Mouse (Mus musculus) limb, embryonic 11.5 days (tissue): ENCODE results near the gene Anxa2. TPM values are rescaled to one million over a fixed set of nuclear protein-coding genes. Genes with fewer than 3 reads are reported as not detected.
A peak's percentile ranks its signal among the peaks of the same experiment; 100 is the strongest.

Source experiments
- ATAC-seq: fragments of 200-750 bp; cut with Nextera tagmentation; 2 replicates; pipeline ENCODE4 v1.8.0; 2017; ENCODE audit warnings: low read depth; ENCODE audit not compliant: insufficient number of reproducible peaks, low FRiP score, low TSS enrichment
- DNase-seq: peaks from one replicate; pipeline ENCODE4 v3.0.0-alpha.2; 2015; ENCODE audit warnings: low spot score
- H3K27ac ChIP-seq: fragments of 300-500 bp; sonication (generic); replicated peaks from 2 replicates; pipeline ENCODE4 v1.5.1; 2014; ENCODE audit warnings: low read depth, mild to moderate bottlenecking, low read length
- H3K27me3 ChIP-seq: fragments of 300-500 bp; sonication (generic); 2 replicates; pipeline ENCODE4 v1.6.1; 2014; ENCODE audit warnings: mild to moderate bottlenecking, low read length, mixed read lengths; ENCODE audit not compliant: control insufficient read depth, insufficient read depth
- H3K36me3 ChIP-seq: fragments of 300-500 bp; sonication (generic); 2 replicates; pipeline ENCODE4 v1.6.1; 2014; ENCODE audit warnings: mild to moderate bottlenecking, low read length, moderate library complexity, mixed read lengths; ENCODE audit not compliant: control insufficient read depth, insufficient read depth
- H3K4me1 ChIP-seq: fragments of 300-500 bp; sonication (generic); 2 replicates; pipeline ENCODE4 v1.6.1; 2014; ENCODE audit warnings: low read length, mixed read lengths; ENCODE audit not compliant: control insufficient read depth, insufficient read depth
- H3K4me2 ChIP-seq: fragments of 300-500 bp; sonication (generic); 2 replicates; pipeline ENCODE4 v1.6.1; 2014; ENCODE audit warnings: low read depth, mild to moderate bottlenecking, moderate library complexity; ENCODE audit not compliant: severe bottlenecking
- H3K4me3 ChIP-seq: fragments of 300-500 bp; sonication (generic); 2 replicates; pipeline ENCODE4 v1.5.1; 2014; ENCODE audit warnings: low read depth, low read length
- H3K9ac ChIP-seq: fragments of 300-500 bp; sonication (generic); 2 replicates; pipeline ENCODE4 v1.6.1; 2014; ENCODE audit warnings: mild to moderate bottlenecking, low read length
- H3K9me3 ChIP-seq: fragments of 300-500 bp; sonication (generic); 2 replicates; pipeline ENCODE4 v1.6.1; 2016; ENCODE audit warnings: low read length; ENCODE audit not compliant: control insufficient read depth
- WGBS: fragments of 180-500 bp; shearing (Covaris S2); extraction: QIAGEN DNeasy Blood & Tissue Kit; methylation state at CpG from one replicate; pipeline ENCODE4 v1.1.7; 2014; 5-methylcytosine and 5-hydroxymethylcytosine counted together
- microRNA-seq: library from miRNA; unstranded; fragments of <30 nt; microRNA quantifications from one replicate; pipeline ENCODE4, GENCODE M21; 2016
- polyA plus RNA-seq: library from polyadenylated mRNA; unstranded; fragments of >200 nt; fragmentation: Nextera tagmentation; extraction: Ambion mirVana; gene quantifications from 2 replicates; pipeline ENCODE4 v1.2.1, GENCODE M21; 2014

The Anxa2 gene
- polyA plus RNA-seq, 1 experiment from 2014 or later: 153 TPM

GRCm38 (mm10) chr9:69508016-69508415, 54.6 kb downstream of the Anxa2 start:
- no peak overlapping the region for H3K4me2 ChIP-seq
- H3K9ac ChIP-seq: no peak overlapping the region
- no peaks in the 10 kb centered on the region for H3K4me1 ChIP-seq
- no peak overlapping the region for H3K4me3 ChIP-seq
- 72% methylated on average over 8 of the region's 8 CpGs for WGBS
- H3K27ac ChIP-seq: no peak overlapping the region
- ATAC-seq (no peak), DNase-seq (no peak)
- no peaks in the 10 kb centered on the region for H3K9me3 ChIP-seq
- no peaks in the 10 kb centered on the region; the same call in 1 of the 2 replicates for H3K27me3 ChIP-seq
- no peaks in the 10 kb centered on the region for H3K36me3 ChIP-seq

GRCm38 (mm10) chr9:69511881-69512590, 58.6 kb downstream of the Anxa2 start:
- Histone ChIP-seq H3K9ac (no peak overlapping the region), H3K4me1 (no peaks in the 10 kb centered on the region), H3K27me3 (no peaks in the 10 kb centered on the region; the same call in 1 of the 2 replicates)

DNA sequence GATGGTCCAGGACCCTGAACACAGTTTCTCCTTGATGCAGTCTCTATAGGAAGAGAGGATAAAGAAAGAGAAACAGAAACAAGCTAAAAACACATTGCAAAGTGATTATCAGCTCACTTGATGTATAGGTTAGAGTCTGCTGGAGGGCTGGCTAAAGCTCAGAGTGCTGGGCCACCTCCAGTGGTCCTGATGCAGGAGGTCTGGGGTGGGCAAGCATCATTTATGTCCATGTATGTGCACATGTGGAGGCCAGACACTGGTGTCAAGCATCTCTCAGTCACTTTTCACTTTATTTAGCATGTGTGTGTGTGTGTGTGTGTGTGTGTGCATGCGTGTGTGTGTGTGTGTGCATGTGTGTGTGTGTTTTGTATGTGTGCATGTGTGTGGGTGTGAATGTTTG, 59.3 kb downstream of the Anxa2 start:
- 95% methylated on average over 1 of the region's 1 CpGs for WGBS

More at GRCm38 (mm10) chr9:69511881-69512590, 58.6 kb downstream of the Anxa2 start:
- ATAC-seq: no peak
- Histone ChIP-seq H3K9me3 (no peaks in the 10 kb centered on the region), H3K36me3 (no peaks in the 10 kb centered on the region), H3K4me2 (no peak overlapping the region), H3K27ac (no peak overlapping the region), H3K4me3 (no peak overlapping the region)
- 55% methylated on average over 11 of the region's 11 CpGs for WGBS
- DNase-seq: no peak

DNA sequence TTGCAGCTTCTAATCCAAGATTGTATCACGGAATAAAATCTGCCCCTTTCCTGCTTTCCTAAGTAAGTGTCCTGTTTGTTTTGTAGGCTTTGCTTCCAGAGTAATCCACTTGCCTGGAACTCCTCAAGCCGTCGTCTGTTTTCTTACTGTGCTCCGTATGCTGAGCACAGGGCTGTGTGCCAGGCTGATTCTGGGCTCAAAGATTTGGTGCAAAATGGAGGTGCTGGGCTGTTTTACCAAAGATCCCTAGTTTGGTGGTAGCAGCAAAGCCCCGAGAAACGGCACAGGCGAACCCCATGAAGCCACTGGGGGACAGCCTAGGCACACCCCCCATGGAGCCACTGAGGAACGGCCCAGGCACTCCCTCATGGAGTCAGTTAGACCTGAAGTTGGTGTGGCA, 60.8 kb downstream of the Anxa2 start:
- WGBS: 78% methylated on average over 8 of the region's 8 CpGs
- Histone ChIP-seq H3K4me3 (no peak overlapping the region), H3K9ac (no peak overlapping the region), H3K4me1 (no peaks in the 10 kb centered on the region), H3K4me2 (no peak overlapping the region), H3K36me3 (no peaks in the 10 kb centered on the region), H3K27ac (no peak overlapping the region), H3K9me3 (no peaks in the 10 kb centered on the region), H3K27me3 (no peaks in the 10 kb centered on the region)
- ATAC-seq (no peak), DNase-seq (no peak)

More for the DNA sequence above, 59.3 kb downstream of the Anxa2 start:
- Histone ChIP-seq H3K9me3 (no peaks in the 10 kb centered on the region), H3K27ac (no peak overlapping the region), H3K4me3 (no peak overlapping the region), H3K9ac (no peak overlapping the region), H3K36me3 (no peaks in the 10 kb centered on the region), H3K4me2 (no peak overlapping the region), H3K27me3 (no peaks in the 10 kb centered on the region; the same call in 1 of the 2 replicates), H3K4me1 (no peaks in the 10 kb centered on the region)
- no peak for DNase-seq
- no peak for ATAC-seq

DNA sequence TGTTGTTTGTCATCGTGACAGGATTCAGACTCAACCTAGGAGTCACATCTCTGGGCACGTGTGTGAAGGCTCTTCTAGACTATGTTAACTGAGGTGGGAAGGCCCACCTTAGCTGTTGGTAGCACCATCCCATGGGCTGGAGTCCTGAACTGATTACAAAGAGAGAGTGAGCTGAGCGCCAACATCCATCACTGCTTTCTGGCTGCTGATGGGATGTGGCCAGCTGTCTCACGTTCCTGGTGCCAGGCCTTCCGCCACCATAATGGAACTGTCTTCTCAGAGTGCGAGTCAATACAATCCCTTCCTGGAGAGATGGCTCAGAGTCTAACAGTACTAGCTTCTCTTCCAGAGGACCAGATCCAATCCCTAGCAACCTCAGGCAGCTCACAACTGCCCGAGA, 62.0 kb downstream of the Anxa2 start:
- WGBS: 88% methylated on average over 7 of the region's 7 CpGs
- DNase-seq: no peak
- Histone ChIP-seq H3K27ac (no peak overlapping the region), H3K4me1 (no peaks in the 10 kb centered on the region), H3K27me3 (no peaks in the 10 kb centered on the region), H3K9ac (no peak overlapping the region), H3K4me3 (no peak overlapping the region), H3K9me3 (no peaks in the 10 kb centered on the region), H3K4me2 (no peak overlapping the region), H3K36me3 (no peaks in the 10 kb centered on the region)
- ATAC-seq: no peak

DNA sequence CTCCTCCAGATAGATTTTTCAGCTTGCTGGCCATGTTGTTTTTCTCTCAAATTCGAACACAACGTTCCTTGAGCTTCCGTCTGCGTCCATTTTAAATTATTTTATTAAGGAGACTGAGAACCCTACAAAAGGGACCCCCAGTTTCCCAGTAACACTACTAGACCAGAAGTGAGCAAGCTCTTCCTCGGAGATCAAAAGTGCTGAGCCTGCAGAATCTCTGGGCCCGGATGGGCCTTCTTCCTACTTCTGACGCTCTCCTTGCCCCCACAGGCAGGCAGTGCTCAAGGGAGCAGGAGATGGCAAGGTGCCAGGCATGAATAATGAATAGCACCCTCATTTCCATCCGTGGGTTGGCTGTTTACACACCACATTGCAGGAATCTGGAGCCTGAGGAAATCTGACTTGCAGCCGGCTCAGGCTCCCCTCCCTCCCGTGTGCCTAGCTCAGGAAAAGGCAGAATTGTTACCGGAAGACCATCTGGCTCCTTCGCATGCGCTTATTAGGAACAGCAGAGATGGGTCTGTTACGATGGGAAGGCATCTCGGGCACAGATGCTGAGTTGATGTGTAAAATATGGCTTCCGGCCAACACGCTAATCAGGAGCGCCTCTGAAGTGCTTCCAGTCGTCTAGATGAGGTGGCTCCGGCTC, 64.1 kb downstream of the Anxa2 start:
- 66% methylated on average over 20 of the region's 20 CpGs for WGBS
- Histone ChIP-seq H3K4me3 (no peak overlapping the region), H3K27me3 (no peaks in the 10 kb centered on the region), H3K9me3 (no peaks in the 10 kb centered on the region), H3K9ac (no peak overlapping the region), H3K36me3 (no peaks in the 10 kb centered on the region), H3K4me2 (no peak overlapping the region), H3K27ac (no peak overlapping the region), H3K4me1 (no peaks in the 10 kb centered on the region)
- ATAC-seq: no peak
- DNase-seq: peak; percentile 30

Small RNA genes lying within 50 kb of the gene (microRNA-seq; reads per million reads assigned to microRNA genes)
- not detected for gene Mir3109

Other genes with a start within 250 kb of the Anxa2 start
- gene Ice2, start 55.7 kb upstream of the Anxa2 start, polyA plus RNA-seq: 26.3 and 29.4 TPM in 2 replicates